Mouse (Mus musculus) C2C12 (cell line): ENCODE measurements around the gene Zdhhc1.

Experiments
- CEBPB ChIP-seq: IDR thresholded peaks from one replicate; pipeline ENCODE4 v1.6.1; 2011; ENCODE audit warnings: low read depth, mild to moderate bottlenecking, control low read depth, moderate library complexity
- CTCF ChIP-seq: IDR thresholded peaks from one replicate; pipeline ENCODE4 v1.5.1; 2011; ENCODE audit not compliant: control insufficient read depth, insufficient read depth, insufficient read length
- MAX ChIP-seq: IDR thresholded peaks from one replicate; pipeline ENCODE4 v1.6.1; 2011; ENCODE audit warnings: mild to moderate bottlenecking, control low read depth
- MYOD1 ChIP-seq: IDR thresholded peaks from one replicate; pipeline ENCODE4 v1.6.1; 2011; ENCODE audit warnings: low read depth; ENCODE audit not compliant: control insufficient read depth, insufficient read length
- MYOG ChIP-seq: IDR thresholded peaks from one replicate; pipeline ENCODE4 v1.6.1; 2011; ENCODE audit not compliant: control insufficient read depth, insufficient read length; ENCODE audit errors: extremely low read depth
- USF1 ChIP-seq: IDR thresholded peaks from one replicate; pipeline ENCODE4 v1.6.1; 2011; ENCODE audit warnings: low read depth, mild to moderate bottlenecking, control low read depth, moderate library complexity

DNA sequence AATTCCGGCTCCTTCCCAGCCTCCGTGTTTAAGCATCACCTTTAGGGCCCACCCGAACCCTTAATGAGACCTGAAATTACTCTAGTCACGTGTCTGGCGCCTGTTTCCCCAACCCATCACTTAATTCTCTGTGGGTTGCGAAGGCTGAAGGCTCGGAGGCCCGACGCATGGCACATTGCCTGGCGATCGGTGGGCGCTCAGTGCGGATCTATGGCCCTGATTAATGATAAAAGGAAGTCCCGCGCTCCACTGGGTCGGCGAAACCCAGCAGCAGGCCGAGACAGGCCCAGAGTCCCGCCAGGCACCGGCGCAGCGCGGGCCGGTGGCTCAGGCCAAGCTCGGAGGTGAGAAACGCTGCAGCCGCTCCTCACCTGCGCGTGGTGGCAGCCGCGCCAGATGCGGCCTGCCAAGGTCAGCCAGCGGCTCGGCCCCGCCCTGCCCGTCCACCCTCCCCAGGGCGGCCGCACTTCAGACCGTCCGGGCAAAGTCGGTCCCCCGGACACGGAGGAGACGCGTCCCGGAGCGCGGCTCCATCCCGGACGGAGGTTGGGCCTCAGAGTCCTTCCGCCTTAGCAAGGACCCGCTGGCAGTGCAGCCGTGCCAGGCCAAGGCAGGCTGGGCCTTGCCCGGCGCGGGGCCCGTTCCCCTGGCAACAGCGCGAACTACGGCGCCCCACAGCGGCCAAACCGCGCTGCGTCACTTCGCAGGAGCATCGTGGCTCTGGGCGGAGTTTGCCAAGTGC lies at the start of gene Zdhhc1:
- TF ChIP-seq CTCF = peak; percentile 93
- TF ChIP-seq USF1 = peak; percentile 69
- TF ChIP-seq MAX = no peak
- TF ChIP-seq MYOD1 = no peak
- no peak for TF ChIP-seq MYOG
- no peak for TF ChIP-seq CEBPB
